Mouse (Mus musculus) ovary, postnatal 14 days (tissue): Measurements from ENCODE around the gene Gpr162.

Source experiments
- DNase-seq: peaks from one replicate; pipeline ENCODE4 v3.0.0; 2022; ENCODE audit warnings: low spot score

The Gpr162 gene

GRCm38 (mm10) chr6:124881821-124882220, 18.0 kb upstream of the Gpr162 start:
- no peak for DNase-seq

GRCm38 (mm10) chr6:124879390-124879789, 15.6 kb upstream of the Gpr162 start:
- no peak for DNase-seq

GRCm38 (mm10) chr6:124874348-124874747, 10.6 kb upstream of the Gpr162 start:
- no peak for DNase-seq

GRCm38 (mm10) chr6:124866560-124866959, 2.8 kb upstream of the Gpr162 start:
- DNase-seq: no peak

- DNase-seq: no peak
Observed at GRCm38 (mm10) chr6:124865766-124866362, 2.1 kb upstream of the Gpr162 start.

GRCm38 (mm10) chr6:124863125-124863657, 592 bp downstream of the Gpr162 start:
- DNase-seq: no peak

GRCm38 (mm10) chr6:124862406-124863124, 1.2 kb downstream of the Gpr162 start:
- no peak for DNase-seq

GRCm38 (mm10) chr6:124861802-124862201, 2.0 kb downstream of the Gpr162 start:
- DNase-seq: no peak

- no peak for DNase-seq
Observed at GRCm38 (mm10) chr6:124861266-124861665, 2.5 kb downstream of the Gpr162 start.

GRCm38 (mm10) chr6:124860511-124860910, 3.3 kb downstream of the Gpr162 start:
- no peak for DNase-seq

- DNase-seq: peak; percentile 89
Observed at GRCm38 (mm10) chr6:124859725-124860124, 4.1 kb downstream of the Gpr162 start.

GRCm38 (mm10) chr6:124858561-124859318, 5.0 kb downstream of the Gpr162 start:
- DNase-seq: no peak

- DNase-seq: no peak
Observed at GRCm38 (mm10) chr6:124857840-124858530, 5.8 kb downstream of the Gpr162 start.

- peak; percentile 70 for DNase-seq
Observed at GRCm38 (mm10) chr6:124856916-124857839, 6.6 kb downstream of the Gpr162 start, which contains the start of gene P3h3. P3h3 (minus strand) TSS chr6:124857752.

- no peak for DNase-seq
Observed at GRCm38 (mm10) chr6:124856321-124856720, 7.5 kb downstream of the Gpr162 start.

GRCm38 (mm10) chr6:124854647-124855046, 9.1 kb downstream of the Gpr162 start:
- no peak for DNase-seq

- DNase-seq: no peak
Observed at GRCm38 (mm10) chr6:124850535-124850934, 13.2 kb downstream of the Gpr162 start.

- peak; percentile 94 for DNase-seq
Observed at GRCm38 (mm10) chr6:124847305-124847704, 16.5 kb downstream of the Gpr162 start.

GRCm38 (mm10) chr6:124840241-124841167, 23.3 kb downstream of the Gpr162 start, which contains the start of gene Gnb3:
Gnb3 (minus strand) TSS chr6:124840275.
- no peak for DNase-seq

- no peak for DNase-seq
Observed at GRCm38 (mm10) chr6:124839805-124840204, 24.0 kb downstream of the Gpr162 start.
